Mouse (Mus musculus) forelimb bud, embryonic 11.5 days (tissue): Measurements from ENCODE around the gene Ttll9.

Experiments
- DNase-seq: peaks from one replicate; pipeline ENCODE4 v3.0.0-alpha.2; 2012; ENCODE audit warnings: low read depth, low spot score

Gene Ttll9

GRCm38 (mm10) chr2:152941776-152942175, 20.5 kb upstream of the Ttll9 start:
- no peak for DNase-seq

GRCm38 (mm10) chr2:152942898-152943515, 19.3 kb upstream of the Ttll9 start:
- DNase-seq = no peak

DNA sequence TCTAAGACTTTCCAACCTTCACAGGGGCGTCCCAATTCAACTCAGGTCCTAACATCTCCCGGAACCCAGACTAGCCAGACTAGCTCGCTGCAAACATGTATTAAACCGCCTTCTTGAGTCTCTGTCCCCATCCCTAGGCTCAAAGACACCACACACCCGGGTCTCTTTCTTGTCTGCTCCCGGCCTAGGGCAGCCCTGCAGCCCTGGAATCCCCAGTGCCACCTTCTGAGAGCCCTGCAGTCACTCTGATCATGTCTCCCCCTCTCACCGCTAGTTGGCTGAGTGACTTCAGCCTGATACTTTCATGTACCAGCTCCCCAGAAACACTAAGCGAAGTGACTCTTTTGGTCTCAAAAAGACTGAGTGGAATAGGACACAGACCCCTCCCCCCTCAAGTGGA, 18.7 kb upstream of the Ttll9 start:
- DNase-seq = no peak

- no peak for DNase-seq
These were observed 18.3 kb upstream of the Ttll9 start for GRCm38 (mm10) chr2:152944013-152944412.

DNA sequence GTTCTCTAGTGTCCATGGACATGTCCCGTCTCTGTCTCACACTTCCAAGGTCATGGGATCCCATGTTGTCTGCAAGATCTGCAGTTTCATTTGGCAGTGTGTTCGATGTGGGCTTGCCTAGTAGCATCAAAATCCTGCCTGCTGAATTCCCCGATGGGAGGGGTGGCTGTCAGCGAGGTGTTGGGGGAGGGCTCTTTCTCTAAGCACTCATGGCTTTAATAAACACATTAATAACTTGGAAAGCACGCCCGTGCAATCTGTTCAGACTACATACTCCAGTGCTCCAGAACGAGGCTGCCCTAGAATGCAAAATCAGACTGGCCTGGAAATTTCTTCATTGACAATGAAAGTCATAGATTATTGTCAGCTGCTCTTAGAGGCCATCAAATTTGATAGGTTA, 15.2 kb upstream of the Ttll9 start:
- no peak for DNase-seq

GRCm38 (mm10) chr2:152948438-152949020, 13.8 kb upstream of the Ttll9 start:
- DNase-seq = no peak

DNA sequence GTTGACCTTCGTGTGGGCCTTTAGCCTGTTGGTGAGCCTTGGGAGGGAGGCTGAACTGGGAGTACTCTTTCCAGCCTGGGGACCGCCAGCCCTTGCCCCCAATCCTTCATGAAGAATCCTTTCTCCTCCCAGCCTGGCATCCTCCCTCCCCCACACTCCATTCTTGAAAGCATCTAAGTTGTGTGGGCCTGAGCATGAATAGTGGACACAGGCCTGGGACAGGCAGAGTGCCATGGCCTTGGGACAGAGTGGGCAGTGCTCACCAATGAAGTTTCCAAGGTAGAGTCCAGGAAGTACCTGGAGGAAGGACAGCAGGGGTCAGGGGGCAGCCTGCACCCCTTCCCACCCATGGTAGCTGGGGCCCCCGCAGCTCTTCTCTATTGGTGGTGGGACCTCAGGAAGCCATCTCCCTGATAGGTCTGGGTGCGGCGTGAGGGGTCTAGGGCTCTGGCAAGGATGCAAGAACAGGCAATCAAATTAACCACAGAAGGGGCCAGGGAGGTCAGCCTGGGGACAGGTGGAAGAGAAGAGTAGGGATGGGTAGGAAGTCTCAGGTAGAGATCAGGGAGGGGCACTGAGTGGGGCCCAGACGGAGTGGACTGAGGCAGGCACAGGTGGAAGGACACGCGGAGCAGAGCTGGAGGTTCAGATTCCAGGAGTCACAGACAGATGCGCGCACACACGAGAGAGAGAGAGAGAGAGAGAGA, 11.8 kb upstream of the Ttll9 start:
- DNase-seq = no peak

- no peak for DNase-seq
These were observed 11.0 kb upstream of the Ttll9 start, which contains the start of gene Dusp15 for GRCm38 (mm10) chr2:152951065-152951849. TSS of gene Dusp15 (minus strand) at chr2:152951698.

GRCm38 (mm10) chr2:152951850-152952720, 10.2 kb upstream of the Ttll9 start:
- no peak for DNase-seq

DNA sequence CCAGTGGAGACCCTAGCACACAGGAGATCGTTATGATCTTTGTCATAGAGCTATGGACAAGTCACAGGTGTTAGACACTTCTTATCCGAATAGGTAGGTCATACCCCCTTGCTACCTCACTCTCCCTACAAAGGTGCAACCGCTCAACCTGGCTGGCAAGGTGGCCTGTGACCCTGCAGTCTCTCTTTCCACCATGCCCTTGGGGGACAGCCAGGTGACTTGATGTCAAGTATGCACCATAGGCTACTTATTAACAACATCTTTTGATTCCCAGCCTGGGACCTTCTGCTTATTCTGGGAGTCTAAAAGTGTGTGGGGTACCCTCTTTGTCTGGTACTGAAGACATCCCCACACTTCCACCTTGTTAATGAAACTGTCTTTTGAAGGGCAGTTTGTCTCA, 4.2 kb upstream of the Ttll9 start:
- DNase-seq = no peak

- DNase-seq = no peak
These were observed 3.3 kb downstream of the Ttll9 start for GRCm38 (mm10) chr2:152965555-152965954.

DNA sequence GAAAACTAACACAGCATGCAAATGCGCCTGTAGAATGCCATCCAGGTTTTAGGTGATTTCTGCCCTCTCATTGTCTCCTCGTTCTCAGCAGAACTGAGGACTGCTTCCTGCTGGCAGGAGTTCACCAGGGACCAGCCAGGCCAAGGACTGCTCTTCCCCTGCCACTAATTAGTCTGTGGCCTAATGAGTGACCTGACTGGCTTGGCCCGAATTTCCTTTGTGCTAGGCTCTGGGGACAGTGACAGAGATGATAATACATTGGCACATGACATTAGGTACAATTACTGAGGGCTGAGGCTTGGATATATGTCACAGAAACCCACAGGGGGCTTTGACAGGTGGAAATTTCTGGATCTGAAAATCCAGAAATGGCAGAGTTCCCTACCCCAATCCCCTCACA, 14.7 kb downstream of the Ttll9 start:
- DNase-seq = no peak

- no peak for DNase-seq
These were observed 23.3 kb downstream of the Ttll9 start for GRCm38 (mm10) chr2:152985582-152985981.

DNA sequence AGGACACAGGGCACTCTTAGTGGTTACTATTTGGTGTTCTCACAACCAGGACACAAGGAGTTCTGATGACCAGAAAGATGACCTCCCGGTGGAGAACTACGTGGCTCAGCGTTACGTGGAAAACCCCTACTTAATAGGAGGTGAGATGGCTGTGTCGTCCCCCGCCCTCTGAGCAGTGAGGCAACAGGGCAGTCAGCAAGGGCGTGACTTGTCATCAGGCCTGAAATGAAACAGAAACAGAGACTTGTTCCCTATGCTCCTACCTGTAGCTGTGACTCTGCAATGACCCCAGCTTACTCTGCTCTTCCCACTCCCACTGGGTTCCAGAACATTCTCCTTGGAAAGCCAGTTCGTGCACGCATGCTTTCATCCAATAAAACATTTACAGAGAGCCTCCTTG, 29.2 kb downstream of the Ttll9 start:
- no peak for DNase-seq

DNA sequence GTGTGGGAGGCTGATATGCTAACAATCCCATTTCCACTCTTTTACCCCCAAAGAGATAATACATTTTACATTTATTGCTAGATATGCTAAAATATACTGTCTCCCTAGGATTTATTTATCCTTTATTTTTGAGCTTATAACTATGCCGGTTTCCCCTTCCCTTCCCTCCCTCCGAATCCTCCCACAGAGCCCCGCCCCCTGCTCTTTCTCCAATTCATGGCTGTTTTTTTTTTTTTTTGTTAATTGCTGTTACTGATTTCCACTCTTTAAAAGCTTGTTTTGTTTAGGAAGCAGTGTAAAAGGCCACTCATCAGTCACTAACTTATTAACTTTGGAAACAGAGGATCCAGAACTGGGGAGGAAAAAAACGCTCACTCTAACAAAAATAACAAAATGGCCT, 34.8 kb downstream of the Ttll9 start:
- DNase-seq = no peak

DNA sequence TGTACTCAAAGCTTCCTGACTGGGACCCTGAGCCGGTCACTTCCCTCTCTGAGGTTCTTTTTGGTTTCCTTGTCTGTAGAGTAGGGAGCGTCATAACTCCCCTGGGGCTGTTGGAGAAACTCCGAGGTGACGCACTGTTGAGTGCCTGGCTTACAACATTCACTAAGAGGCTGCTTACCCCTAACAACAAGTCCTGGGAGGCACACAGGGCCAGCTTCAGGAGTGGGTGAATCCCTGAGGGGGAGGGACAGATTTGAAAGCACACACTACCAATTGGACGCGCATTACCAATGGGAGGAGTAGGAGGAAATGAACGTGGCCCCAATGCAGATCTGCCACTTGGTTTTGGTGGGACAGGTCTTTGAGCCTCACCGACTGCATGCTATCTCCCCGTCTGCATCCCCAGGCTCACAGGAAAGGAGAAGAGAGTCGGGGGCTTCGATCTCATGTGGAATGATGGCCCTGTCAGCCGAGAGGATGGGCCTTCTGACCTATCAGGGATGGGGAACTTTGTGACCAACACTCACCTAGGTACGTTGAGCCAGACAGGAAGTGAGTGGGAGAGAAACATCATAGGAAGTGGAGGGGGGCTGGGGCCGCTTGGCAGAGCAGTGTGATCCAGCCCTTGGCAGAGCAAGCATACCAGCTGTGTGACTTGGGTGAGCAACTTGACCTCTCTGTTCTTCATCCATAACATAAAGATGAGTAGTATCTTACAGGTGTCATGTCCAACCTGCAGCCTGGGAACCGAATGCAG, 40.4 kb downstream of the Ttll9 start:
- no peak for DNase-seq

GRCm38 (mm10) chr2:153003681-153004338, 41.5 kb downstream of the Ttll9 start:
- no peak for DNase-seq

GRCm38 (mm10) chr2:153005981-153006380, 43.7 kb downstream of the Ttll9 start:
- no peak for DNase-seq

DNA sequence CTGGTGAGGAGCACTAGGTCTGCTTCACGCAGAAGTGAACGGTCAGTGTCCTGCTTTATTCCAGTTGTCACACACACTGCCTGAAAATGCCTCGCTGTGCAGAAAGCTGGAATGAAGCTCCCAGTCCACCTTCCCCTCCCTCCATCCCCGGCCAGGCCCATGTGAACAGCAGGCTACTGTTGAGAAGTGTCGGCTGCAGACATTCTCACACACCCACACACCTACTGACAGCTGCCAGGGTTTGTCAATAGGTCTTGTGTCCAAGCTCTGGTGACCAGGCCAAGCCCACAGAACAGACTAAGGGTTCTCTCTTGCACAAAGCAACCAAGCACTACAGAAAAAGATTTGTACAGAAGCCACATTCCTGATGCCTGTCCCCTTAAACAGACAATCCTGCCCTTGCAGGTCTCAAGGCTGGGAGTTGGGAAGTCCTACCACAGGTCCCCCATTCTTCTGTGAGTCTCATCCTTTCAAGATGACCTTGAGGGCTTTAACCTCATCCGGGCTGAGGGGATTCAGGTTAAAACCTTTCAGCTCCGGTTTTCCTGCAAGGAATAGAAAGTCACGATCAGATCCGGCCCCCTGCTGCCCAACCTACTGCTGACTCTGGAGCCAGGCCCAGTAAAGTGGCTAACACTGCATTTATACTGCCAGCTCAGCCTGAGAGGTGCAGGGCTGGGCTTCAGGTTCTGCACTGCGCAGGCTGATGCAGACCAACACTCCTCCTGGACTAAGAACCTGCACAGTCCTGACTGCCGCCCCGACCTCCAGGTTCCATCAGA, 47.1 kb downstream of the Ttll9 start:
- DNase-seq = no peak
